Mouse (Mus musculus): ENCODE results near the gene Fzd5. TPM values are rescaled to one million over a fixed set of nuclear protein-coding genes. Genes with fewer than 3 reads are reported as not detected.

Gene Fzd5
- polyA plus RNA-seq, 1 experiment, result 1.5 TPM

DNA sequence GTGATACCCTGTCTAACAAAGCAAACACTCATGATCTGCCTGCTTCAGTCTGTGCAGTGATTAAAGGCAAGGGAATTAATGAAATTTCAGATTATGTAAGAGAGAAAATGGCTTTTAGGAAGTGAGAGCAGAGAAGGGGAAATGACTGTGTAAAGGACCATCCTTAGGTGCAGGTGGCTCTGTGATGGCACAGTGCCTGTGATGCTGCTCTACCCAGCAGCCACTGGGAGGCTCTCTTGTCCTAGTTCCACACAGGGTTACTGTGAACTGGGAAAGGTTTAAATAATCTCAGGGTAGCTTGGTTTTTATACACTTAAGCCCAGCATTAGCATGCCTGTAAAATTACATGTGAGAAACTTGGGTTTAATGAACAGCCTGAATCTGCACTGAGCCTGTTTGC is 20.0 kb downstream of the Fzd5 start:
- no peak overlapping the region for H3K4me3 ChIP-seq (ENCODE audit: insufficient read depth, poor library complexity, severe bottlenecking)
- peaks cover 76% of the 10 kb centered on the region for H3K36me3 ChIP-seq (ENCODE audit: control insufficient read depth, insufficient read depth)
- H3K79me2 ChIP-seq (ENCODE audit: control insufficient read depth, insufficient read depth), result no peaks in the 10 kb centered on the region
- no peak overlapping the region for H3ac ChIP-seq (ENCODE audit: control insufficient read depth, insufficient read length, low read depth)
- no peaks in the 10 kb centered on the region for H3K27me3 ChIP-seq (ENCODE audit: control insufficient read depth, insufficient read depth, insufficient read length)
- no peaks in the 10 kb centered on the region for H3K79me3 ChIP-seq (ENCODE audit: low read depth)
- TF ChIP-seq CTCF (IDR thresholded peaks at IDR 0.05; ENCODE audit: control insufficient read depth, insufficient read depth, insufficient read length), result peak; percentile 56
- no peak for TF ChIP-seq MAX (IDR thresholded peaks at IDR 0.05)

DNA sequence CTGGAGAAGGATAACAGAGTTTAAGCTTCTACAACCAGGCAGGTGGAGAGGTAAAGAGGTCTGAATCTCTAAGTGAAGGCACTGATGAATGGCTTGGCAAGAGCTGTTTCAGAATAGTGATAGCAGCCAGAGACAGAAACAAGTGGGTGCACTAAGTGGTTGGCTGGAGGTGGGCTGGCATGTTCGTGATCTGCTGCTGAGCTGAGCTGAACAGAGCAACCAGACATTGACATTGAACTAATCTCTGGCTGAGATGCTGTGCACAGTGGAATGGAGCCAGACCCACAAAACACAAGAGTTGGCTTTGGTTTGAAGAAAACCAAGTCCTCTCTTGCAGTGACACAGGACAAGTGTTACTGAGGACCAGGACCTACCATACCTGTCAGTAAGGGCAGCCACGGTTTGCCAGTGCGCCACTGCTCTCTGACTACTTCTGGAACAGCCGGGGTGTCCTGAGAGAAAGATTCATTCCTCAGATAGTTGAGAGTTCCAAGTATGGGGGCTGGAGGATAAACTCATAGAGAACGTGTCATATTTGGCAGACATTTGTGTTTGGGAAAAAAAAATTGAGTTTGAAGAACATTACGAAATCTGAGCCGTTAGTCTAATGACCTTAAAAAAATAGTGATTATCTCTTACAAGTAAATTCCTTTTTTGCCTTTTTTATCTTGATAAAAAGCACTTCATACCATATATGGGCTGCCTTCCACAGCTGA is 20.8 kb downstream of the Fzd5 start:
- Histone ChIP-seq H3ac (ENCODE audit: control insufficient read depth, insufficient read length, low read depth) (no peak overlapping the region), H3K27me3 (ENCODE audit: control insufficient read depth, insufficient read depth, insufficient read length) (no peaks in the 10 kb centered on the region), H3K36me3 (ENCODE audit: control insufficient read depth, insufficient read depth) (peaks cover 77% of the 10 kb centered on the region), H3K79me2 (ENCODE audit: control insufficient read depth, insufficient read depth) (no peaks in the 10 kb centered on the region), H3K4me3 (ENCODE audit: insufficient read depth, poor library complexity, severe bottlenecking) (no peak overlapping the region), H3K79me3 (ENCODE audit: low read depth) (no peaks in the 10 kb centered on the region)
- TF ChIP-seq CEBPB (IDR thresholded peaks at IDR 0.05; ENCODE audit: low read depth) (no peak), MYOG (IDR thresholded peaks at IDR 0.05; ENCODE audit: control insufficient read depth, extremely low read depth, insufficient read length) (no peak), CTCF (IDR thresholded peaks at IDR 0.05; ENCODE audit: control insufficient read depth, insufficient read depth, insufficient read length) (no peak), MYOD1 (IDR thresholded peaks at IDR 0.05; ENCODE audit: control insufficient read depth, insufficient read length, low read depth) (no peak), USF1 (IDR thresholded peaks at IDR 0.05; ENCODE audit: low read depth) (no peak), FOSL1 (IDR thresholded peaks at IDR 0.05; ENCODE audit: insufficient read depth, low read length, poor library complexity, severe bottlenecking) (no peak), MAX (IDR thresholded peaks at IDR 0.05) (no peak)

DNA sequence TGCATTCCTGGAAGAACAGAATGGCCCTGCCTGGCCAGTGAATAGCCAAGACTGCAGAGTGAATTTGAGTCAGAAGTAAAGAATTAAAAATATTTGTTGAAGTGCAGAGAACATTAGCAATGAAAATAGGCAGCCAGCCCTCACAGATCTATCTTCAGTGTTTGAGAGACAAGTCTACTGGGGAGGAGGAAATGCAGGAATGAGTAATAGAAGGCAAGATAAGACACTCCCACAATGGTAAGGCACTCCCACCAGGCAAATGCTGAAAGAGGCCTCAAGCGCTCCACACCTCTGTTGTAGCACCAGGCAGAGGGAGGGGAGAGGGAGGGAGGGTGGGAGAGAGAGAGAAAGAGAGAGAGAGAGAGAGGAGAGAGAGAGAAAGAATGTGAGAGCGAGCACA is 22.1 kb downstream of the Fzd5 start:
- Histone ChIP-seq H3K36me3 (ENCODE audit: control insufficient read depth, insufficient read depth) (peaks cover 77% of the 10 kb centered on the region), H3K79me3 (ENCODE audit: low read depth) (no peaks in the 10 kb centered on the region), H3K79me2 (ENCODE audit: control insufficient read depth, insufficient read depth) (no peaks in the 10 kb centered on the region), H3ac (ENCODE audit: control insufficient read depth, insufficient read length, low read depth) (no peak overlapping the region), H3K4me3 (ENCODE audit: insufficient read depth, poor library complexity, severe bottlenecking) (no peak overlapping the region), H3K27me3 (ENCODE audit: control insufficient read depth, insufficient read depth, insufficient read length) (no peaks in the 10 kb centered on the region)
- TF ChIP-seq CTCF (IDR thresholded peaks at IDR 0.05; ENCODE audit: control insufficient read depth, insufficient read depth, insufficient read length), result no peak
- no peak for TF ChIP-seq FOSL1 (IDR thresholded peaks at IDR 0.05; ENCODE audit: insufficient read depth, low read length, poor library complexity, severe bottlenecking)
- TF ChIP-seq MYOD1 (IDR thresholded peaks at IDR 0.05; ENCODE audit: control insufficient read depth, insufficient read length, low read depth), result no peak

DNA sequence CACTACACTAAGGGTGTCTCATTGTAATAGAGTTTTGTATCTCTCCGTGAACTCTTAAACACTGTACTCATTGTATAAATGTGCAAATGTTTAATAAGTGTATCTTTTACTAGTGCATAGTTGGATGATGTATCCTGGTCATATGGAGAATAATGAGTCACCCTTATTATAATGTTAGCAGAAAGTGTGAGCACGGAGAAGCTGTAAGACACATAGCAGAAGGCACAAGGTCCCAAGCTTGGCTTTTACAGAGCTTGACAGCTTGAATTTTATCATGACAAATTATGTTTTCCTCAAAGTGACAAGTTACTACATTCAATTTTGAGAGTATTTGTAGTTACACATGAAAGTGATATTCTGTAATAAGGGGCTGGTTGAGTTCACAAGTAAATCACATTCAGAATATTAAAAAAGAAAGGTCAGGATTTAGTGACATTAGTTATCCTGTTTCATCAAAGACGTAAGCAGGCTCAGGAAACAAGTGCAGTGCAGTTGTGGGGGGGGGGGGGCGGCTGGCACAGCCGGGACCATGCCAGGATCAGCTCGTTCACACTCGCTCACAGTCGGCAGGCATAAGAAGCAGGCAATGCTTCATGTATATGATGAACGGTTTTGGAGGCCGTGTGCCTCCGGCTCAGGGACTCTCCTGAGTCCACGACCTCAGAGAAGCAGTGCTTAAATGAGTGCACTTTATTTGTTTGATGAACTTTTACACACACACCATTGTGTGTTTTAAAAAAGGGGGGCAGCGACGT is 25.4 kb downstream of the Fzd5 start:
- no peak for TF ChIP-seq MYOG (IDR thresholded peaks at IDR 0.05; ENCODE audit: control insufficient read depth, extremely low read depth, insufficient read length)
- TF ChIP-seq MYOD1 (IDR thresholded peaks at IDR 0.05; ENCODE audit: control insufficient read depth, insufficient read length, low read depth), result no peak
- TF ChIP-seq CTCF (IDR thresholded peaks at IDR 0.05; ENCODE audit: control insufficient read depth, insufficient read depth, insufficient read length), result no peak
- no peak for TF ChIP-seq MAX (IDR thresholded peaks at IDR 0.05)
- TF ChIP-seq USF1 (IDR thresholded peaks at IDR 0.05; ENCODE audit: low read depth), result no peak
- TF ChIP-seq CEBPB (IDR thresholded peaks at IDR 0.05; ENCODE audit: low read depth), result no peak
- TF ChIP-seq FOSL1 (IDR thresholded peaks at IDR 0.05; ENCODE audit: insufficient read depth, low read length, poor library complexity, severe bottlenecking), result no peak
- Histone ChIP-seq H3K79me2 (ENCODE audit: control insufficient read depth, insufficient read depth) (no peaks in the 10 kb centered on the region), H3K27me3 (ENCODE audit: control insufficient read depth, insufficient read depth, insufficient read length) (no peaks in the 10 kb centered on the region), H3K4me3 (ENCODE audit: insufficient read depth, poor library complexity, severe bottlenecking) (no peak overlapping the region), H3ac (ENCODE audit: control insufficient read depth, insufficient read length, low read depth) (no peak overlapping the region), H3K79me3 (ENCODE audit: low read depth) (no peaks in the 10 kb centered on the region), H3K36me3 (ENCODE audit: control insufficient read depth, insufficient read depth) (peaks cover 59% of the 10 kb centered on the region)

DNA sequence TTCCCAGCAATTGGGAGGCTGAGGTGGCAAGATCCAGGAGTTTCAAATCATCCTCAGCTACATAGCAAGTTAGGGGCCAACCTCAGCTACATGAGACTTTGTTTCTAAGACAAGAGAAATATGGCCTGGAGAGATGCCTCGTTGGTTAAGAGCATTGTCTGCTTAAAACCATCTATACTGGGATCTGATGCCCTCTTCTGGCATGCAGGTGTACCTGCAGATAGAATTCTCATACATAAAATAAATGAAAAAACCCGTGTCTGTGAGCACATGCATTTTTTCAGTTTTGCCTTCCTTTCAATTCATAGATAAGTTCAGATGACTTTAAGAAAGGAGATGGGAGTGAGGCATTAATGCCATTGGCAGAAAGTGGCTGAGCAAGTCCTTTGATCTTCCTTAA is 27.7 kb downstream of the Fzd5 start:
- H3ac ChIP-seq (ENCODE audit: control insufficient read depth, insufficient read length, low read depth), result no peak overlapping the region
- TF ChIP-seq MYOD1 (IDR thresholded peaks at IDR 0.05; ENCODE audit: control insufficient read depth, insufficient read length, low read depth), result no peak
- no peak for TF ChIP-seq MYOG (IDR thresholded peaks at IDR 0.05; ENCODE audit: control insufficient read depth, extremely low read depth, insufficient read length)
- TF ChIP-seq MAX (IDR thresholded peaks at IDR 0.05), result no peak
- TF ChIP-seq FOSL1 (IDR thresholded peaks at IDR 0.05; ENCODE audit: insufficient read depth, low read length, poor library complexity, severe bottlenecking), result no peak
- TF ChIP-seq CTCF (IDR thresholded peaks at IDR 0.05; ENCODE audit: control insufficient read depth, insufficient read depth, insufficient read length), result no peak
- H3K79me3 ChIP-seq (ENCODE audit: low read depth), result no peaks in the 10 kb centered on the region
- no peaks in the 10 kb centered on the region for H3K79me2 ChIP-seq (ENCODE audit: control insufficient read depth, insufficient read depth)
- H3K4me3 ChIP-seq (ENCODE audit: insufficient read depth, poor library complexity, severe bottlenecking), result no peak overlapping the region
- no peaks in the 10 kb centered on the region for H3K27me3 ChIP-seq (ENCODE audit: control insufficient read depth, insufficient read depth, insufficient read length)
- peaks cover 57% of the 10 kb centered on the region for H3K36me3 ChIP-seq (ENCODE audit: control insufficient read depth, insufficient read depth)

DNA sequence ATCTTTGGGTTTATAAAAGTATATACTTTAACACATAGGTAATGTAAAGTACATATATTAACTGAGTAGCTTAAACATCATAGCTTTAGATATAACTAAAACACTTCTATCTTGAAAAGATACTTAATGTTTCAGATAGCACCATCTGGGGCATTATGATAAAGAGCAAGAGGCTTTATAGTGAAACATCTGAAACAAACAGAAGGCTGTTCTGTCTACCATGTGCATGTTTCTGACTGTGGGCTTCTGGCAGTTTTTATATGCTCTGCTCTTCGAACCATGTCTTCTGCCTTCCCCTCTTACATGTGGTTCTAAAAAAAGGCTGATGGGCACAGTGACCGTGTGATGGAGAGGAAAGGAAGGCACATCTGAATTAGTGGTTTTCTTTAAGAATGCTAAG is 30.9 kb downstream of the Fzd5 start:
- H3K79me3 ChIP-seq (ENCODE audit: low read depth), result no peaks in the 10 kb centered on the region
- no peaks in the 10 kb centered on the region for H3K27me3 ChIP-seq (ENCODE audit: control insufficient read depth, insufficient read depth, insufficient read length)
- H3K36me3 ChIP-seq (ENCODE audit: control insufficient read depth, insufficient read depth), result peaks cover 54% of the 10 kb centered on the region
- H3ac ChIP-seq (ENCODE audit: control insufficient read depth, insufficient read length, low read depth), result no peak overlapping the region
- no peaks in the 10 kb centered on the region for H3K79me2 ChIP-seq (ENCODE audit: control insufficient read depth, insufficient read depth)
- H3K4me3 ChIP-seq (ENCODE audit: insufficient read depth, poor library complexity, severe bottlenecking), result no peak overlapping the region
- no peak for TF ChIP-seq USF1 (IDR thresholded peaks at IDR 0.05; ENCODE audit: low read depth)
- TF ChIP-seq MAX (IDR thresholded peaks at IDR 0.05), result no peak
- TF ChIP-seq FOSL1 (IDR thresholded peaks at IDR 0.05; ENCODE audit: insufficient read depth, low read length, poor library complexity, severe bottlenecking), result no peak
- TF ChIP-seq CEBPB (IDR thresholded peaks at IDR 0.05; ENCODE audit: low read depth), result no peak
- TF ChIP-seq MYOD1 (IDR thresholded peaks at IDR 0.05; ENCODE audit: control insufficient read depth, insufficient read length, low read depth), result no peak
- no peak for TF ChIP-seq MYOG (IDR thresholded peaks at IDR 0.05; ENCODE audit: control insufficient read depth, extremely low read depth, insufficient read length)
- no peak for TF ChIP-seq CTCF (IDR thresholded peaks at IDR 0.05; ENCODE audit: control insufficient read depth, insufficient read depth, insufficient read length)

Data from C2C12 (cell line).